Mouse (Mus musculus) limb, embryonic 11.5 days (tissue): Measurements from ENCODE around the gene Stk16. TPM values are rescaled to one million over a fixed set of nuclear protein-coding genes. Genes with fewer than 3 reads are reported as not detected.

Source experiments
- ATAC-seq: fragments of 200-750 bp; cut with Nextera tagmentation; 2 replicates; pipeline ENCODE4 v1.8.0; 2017; ENCODE audit warnings: low read depth; ENCODE audit not compliant: insufficient number of reproducible peaks, low FRiP score, low TSS enrichment
- DNase-seq: peaks from one replicate; pipeline ENCODE4 v3.0.0-alpha.2; 2015; ENCODE audit warnings: low spot score
- H3K27ac ChIP-seq: fragments of 300-500 bp; sonication (generic); replicated peaks from 2 replicates; pipeline ENCODE4 v1.5.1; 2014; ENCODE audit warnings: low read depth, mild to moderate bottlenecking, low read length
- H3K27me3 ChIP-seq: fragments of 300-500 bp; sonication (generic); 2 replicates; pipeline ENCODE4 v1.6.1; 2014; ENCODE audit warnings: mild to moderate bottlenecking, low read length, mixed read lengths; ENCODE audit not compliant: control insufficient read depth, insufficient read depth
- H3K36me3 ChIP-seq: fragments of 300-500 bp; sonication (generic); 2 replicates; pipeline ENCODE4 v1.6.1; 2014; ENCODE audit warnings: mild to moderate bottlenecking, low read length, moderate library complexity, mixed read lengths; ENCODE audit not compliant: control insufficient read depth, insufficient read depth
- H3K4me1 ChIP-seq: fragments of 300-500 bp; sonication (generic); 2 replicates; pipeline ENCODE4 v1.6.1; 2014; ENCODE audit warnings: low read length, mixed read lengths; ENCODE audit not compliant: control insufficient read depth, insufficient read depth
- H3K4me2 ChIP-seq: fragments of 300-500 bp; sonication (generic); 2 replicates; pipeline ENCODE4 v1.6.1; 2014; ENCODE audit warnings: low read depth, mild to moderate bottlenecking, moderate library complexity; ENCODE audit not compliant: severe bottlenecking
- H3K4me3 ChIP-seq: fragments of 300-500 bp; sonication (generic); 2 replicates; pipeline ENCODE4 v1.5.1; 2014; ENCODE audit warnings: low read depth, low read length
- H3K9ac ChIP-seq: fragments of 300-500 bp; sonication (generic); 2 replicates; pipeline ENCODE4 v1.6.1; 2014; ENCODE audit warnings: mild to moderate bottlenecking, low read length
- H3K9me3 ChIP-seq: fragments of 300-500 bp; sonication (generic); 2 replicates; pipeline ENCODE4 v1.6.1; 2016; ENCODE audit warnings: low read length; ENCODE audit not compliant: control insufficient read depth
- WGBS: fragments of 180-500 bp; shearing (Covaris S2); extraction: QIAGEN DNeasy Blood & Tissue Kit; methylation state at CpG from one replicate; pipeline ENCODE4 v1.1.7; 2014; 5-methylcytosine and 5-hydroxymethylcytosine counted together
- polyA plus RNA-seq: library from polyadenylated mRNA; unstranded; fragments of >200 nt; fragmentation: Nextera tagmentation; extraction: Ambion mirVana; gene quantifications from 2 replicates; pipeline ENCODE4 v1.2.1, GENCODE M21; 2014

Stk16 gene
- polyA plus RNA-seq, 1 experiment from 2014 or later: 132 TPM

- peak within 1 kb of the TSS; percentile 73 for H3K9ac ChIP-seq
- ATAC-seq (peak; percentile 87), DNase-seq (peak; percentile 77)
- H3K4me3 ChIP-seq: peak within 1 kb of the TSS; percentile 63
- peaks cover 6% of the 10 kb centered on the region; the same call in 1 of the 2 replicates for H3K4me1 ChIP-seq
- H3K27ac ChIP-seq: peak within 1 kb of the TSS; percentile 17; the same call in 1 of the 2 replicates
- H3K36me3 ChIP-seq: no peaks in the 10 kb centered on the region
- H3K27me3 ChIP-seq: no peaks in the 10 kb centered on the region
- H3K9me3 ChIP-seq: no peaks in the 10 kb centered on the region
- under 1% methylated on average over 62 of the region's 64 CpGs for WGBS
- peak within 1 kb of the TSS; percentile 92 for H3K4me2 ChIP-seq
Measured at GRCm38 (mm10) chr1:75236117-75237050, 25.7 kb downstream of the Stk16 start, which contains the start of gene Dnajb2. Dnajb2 (plus strand) TSS chr1:75236406.

GRCm38 (mm10) chr1:75239591-75239990 is 29.0 kb downstream of the Stk16 start:
- no peak overlapping the region for H3K4me3 ChIP-seq
- DNase-seq: no peak
- peaks cover 6% of the 10 kb centered on the region; the same call in 1 of the 2 replicates for H3K4me1 ChIP-seq
- no peak overlapping the region for H3K4me2 ChIP-seq
- 72% methylated on average over 10 of the region's 10 CpGs for WGBS
- no peak for ATAC-seq
- H3K36me3 ChIP-seq: no peaks in the 10 kb centered on the region
- no peaks in the 10 kb centered on the region for H3K27me3 ChIP-seq
- H3K9ac ChIP-seq: no peak overlapping the region
- no peaks in the 10 kb centered on the region for H3K9me3 ChIP-seq
- H3K27ac ChIP-seq: no peak overlapping the region

GRCm38 (mm10) chr1:75243411-75243810 is 32.8 kb downstream of the Stk16 start:
- Histone ChIP-seq H3K9me3 (no peaks in the 10 kb centered on the region), H3K27ac (no peak overlapping the region), H3K9ac (no peak overlapping the region), H3K4me1 (0 out of 2 replicates have a peak, but pooled peaks cover 3% of the 10 kb centered on the region), H3K4me2 (no peak overlapping the region), H3K27me3 (no peaks in the 10 kb centered on the region), H3K4me3 (no peak overlapping the region), H3K36me3 (no peaks in the 10 kb centered on the region)
- no peak for DNase-seq
- no peak for ATAC-seq
- 86% methylated on average over 14 of the region's 14 CpGs for WGBS

- Histone ChIP-seq H3K36me3 (no peaks in the 10 kb centered on the region), H3K4me2 (no peak overlapping the region), H3K27ac (no peak overlapping the region), H3K9me3 (no peaks in the 10 kb centered on the region), H3K4me3 (no peak overlapping the region), H3K9ac (no peak overlapping the region), H3K4me1 (0 out of 2 replicates have a peak, but pooled peaks cover 3% of the 10 kb centered on the region), H3K27me3 (no peaks in the 10 kb centered on the region)
- no peak for DNase-seq
- WGBS: 82% methylated on average over 12 of the region's 12 CpGs
- ATAC-seq: no peak
Measured at GRCm38 (mm10) chr1:75244175-75244826, 33.7 kb downstream of the Stk16 start.

GRCm38 (mm10) chr1:75244836-75245235 is 34.2 kb downstream of the Stk16 start:
- no peak overlapping the region for H3K27ac ChIP-seq
- H3K4me1 ChIP-seq: 0 out of 2 replicates have a peak, but pooled peaks cover 3% of the 10 kb centered on the region
- H3K9me3 ChIP-seq: no peaks in the 10 kb centered on the region
- H3K9ac ChIP-seq: no peak overlapping the region
- 21% methylated on average over 4 of the region's 4 CpGs for WGBS
- no peak for ATAC-seq
- H3K4me3 ChIP-seq: no peak overlapping the region
- H3K27me3 ChIP-seq: no peaks in the 10 kb centered on the region
- no peak overlapping the region for H3K4me2 ChIP-seq
- peak; percentile 44 for DNase-seq
- H3K36me3 ChIP-seq: no peaks in the 10 kb centered on the region

- no peak overlapping the region for H3K27ac ChIP-seq
- 83% methylated on average over 16 of the region's 16 CpGs for WGBS
- no peaks in the 10 kb centered on the region for H3K27me3 ChIP-seq
- H3K36me3 ChIP-seq: no peaks in the 10 kb centered on the region
- H3K4me3 ChIP-seq: no peak overlapping the region
- 0 out of 2 replicates have a peak, but pooled peaks cover 3% of the 10 kb centered on the region for H3K4me1 ChIP-seq
- H3K9me3 ChIP-seq: no peaks in the 10 kb centered on the region
- H3K9ac ChIP-seq: no peak overlapping the region
- no peak for DNase-seq
- ATAC-seq: no peak
- H3K4me2 ChIP-seq: no peak overlapping the region
Measured at GRCm38 (mm10) chr1:75247071-75247930, 36.7 kb downstream of the Stk16 start.

- ATAC-seq: no peak
- 51% methylated on average over 9 of the region's 9 CpGs for WGBS
- H3K9ac ChIP-seq: no peak overlapping the region
Measured at GRCm38 (mm10) chr1:75248041-75248772, 37.6 kb downstream of the Stk16 start.

More at GRCm38 (mm10) chr1:75248041-75248772, 37.6 kb downstream of the Stk16 start:
- H3K4me2 ChIP-seq: no peak overlapping the region
- H3K27me3 ChIP-seq: no peaks in the 10 kb centered on the region
- H3K4me3 ChIP-seq: no peak overlapping the region
- no peak for DNase-seq
- no peak overlapping the region for H3K27ac ChIP-seq
- H3K36me3 ChIP-seq: no peaks in the 10 kb centered on the region
- H3K9me3 ChIP-seq: no peaks in the 10 kb centered on the region
- H3K4me1 ChIP-seq: 0 out of 2 replicates have a peak, but pooled peaks cover 3% of the 10 kb centered on the region
